Mouse (Mus musculus) embryonic fibroblast, embryonic 13.5 days (primary cell): Measurements from ENCODE around the gene Perm1. TPM values are rescaled to one million over a fixed set of nuclear protein-coding genes. Genes with fewer than 3 reads are reported as not detected.

ENCODE experiments used
- H3K27ac ChIP-seq: 2 replicates; pipeline ENCODE4 v1.5.1; 2012; ENCODE audit warnings: low read length, control low read depth, inconsistent platforms; ENCODE audit not compliant: insufficient read depth
- H3K4me1 ChIP-seq: 2 replicates; pipeline ENCODE4 v1.6.1; 2011; ENCODE audit warnings: low read length; ENCODE audit not compliant: control insufficient read depth, insufficient read depth
- H3K4me3 ChIP-seq: 2 replicates; pipeline ENCODE4 v1.5.1; 2011; ENCODE audit warnings: mild to moderate bottlenecking, control low read depth, low read length; ENCODE audit not compliant: insufficient read depth
- CTCF ChIP-seq: IDR thresholded peaks from 2 replicates; pipeline ENCODE4 v1.5.1; 2011; ENCODE audit warnings: mild to moderate bottlenecking, control low read depth, low read length, moderate library complexity, borderline replicate concordance; ENCODE audit not compliant: insufficient read depth
- POLR2A ChIP-seq: IDR thresholded peaks from 2 replicates; pipeline ENCODE4 v1.6.1; 2011; ENCODE audit warnings: low read depth, mild to moderate bottlenecking, control low read depth, low read length, moderate library complexity
- polyA plus RNA-seq: library from polyadenylated mRNA; stranded (reverse); fragments of >200 nt; gene quantifications from 2 replicates; pipeline ENCODE4 v1.2.4, GENCODE M21; 2011; ENCODE audit warnings: low read depth; ENCODE audit not compliant: missing spikeins, insufficient read length

The Perm1 gene
- polyA plus RNA-seq, 1 experiment, result 0.12 TPM

DNA sequence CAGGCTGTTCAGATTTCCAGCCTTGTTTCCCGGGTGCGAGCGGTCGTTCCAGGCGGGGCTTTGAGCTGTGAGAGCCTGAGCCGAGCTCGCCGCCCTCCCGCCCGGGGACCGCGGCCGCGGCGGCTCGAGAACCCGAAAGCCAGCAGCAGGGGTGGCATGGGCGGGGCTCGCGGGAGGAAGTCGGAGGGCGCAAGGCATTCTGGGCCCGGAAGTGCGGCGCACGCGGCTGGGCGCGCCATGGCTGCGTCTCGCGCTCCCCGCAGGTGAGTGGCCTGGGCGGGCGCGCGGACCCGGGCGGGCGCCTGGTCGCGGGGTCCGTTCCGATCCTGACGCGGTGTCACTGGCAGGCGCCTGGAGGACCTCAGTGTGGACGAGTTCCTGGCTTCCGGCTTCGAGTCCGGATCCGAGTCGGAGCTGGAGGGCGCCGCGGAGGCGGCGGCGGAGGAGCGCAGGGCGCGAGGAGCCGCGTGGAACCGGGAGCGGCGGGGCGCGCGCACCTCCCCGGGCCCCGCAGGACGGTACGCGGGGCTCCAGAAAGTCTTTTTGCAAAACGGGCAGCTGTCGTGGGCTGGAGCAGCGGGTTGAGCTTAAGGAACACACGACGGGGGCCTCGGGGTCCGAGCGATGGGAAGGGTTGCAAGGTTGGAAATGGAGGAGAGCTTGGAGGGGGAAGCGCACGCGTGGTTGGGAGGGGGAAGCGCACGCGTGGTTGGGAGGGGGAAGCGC, 20.3 kb downstream of the Perm1 start, which contains the start of gene Noc2l:
TSS of gene Noc2l (plus strand) at position 203 of the 726 bp plus-strand sequence.
- Histone ChIP-seq H3K4me3 (peak within 1 kb of the TSS; percentile 90), H3K27ac (peak within 1 kb of the TSS; percentile 68), H3K4me1 (no peaks in the 10 kb centered on the region)
- TF ChIP-seq CTCF, result no peak
- TF ChIP-seq POLR2A, result peak; percentile 70

DNA sequence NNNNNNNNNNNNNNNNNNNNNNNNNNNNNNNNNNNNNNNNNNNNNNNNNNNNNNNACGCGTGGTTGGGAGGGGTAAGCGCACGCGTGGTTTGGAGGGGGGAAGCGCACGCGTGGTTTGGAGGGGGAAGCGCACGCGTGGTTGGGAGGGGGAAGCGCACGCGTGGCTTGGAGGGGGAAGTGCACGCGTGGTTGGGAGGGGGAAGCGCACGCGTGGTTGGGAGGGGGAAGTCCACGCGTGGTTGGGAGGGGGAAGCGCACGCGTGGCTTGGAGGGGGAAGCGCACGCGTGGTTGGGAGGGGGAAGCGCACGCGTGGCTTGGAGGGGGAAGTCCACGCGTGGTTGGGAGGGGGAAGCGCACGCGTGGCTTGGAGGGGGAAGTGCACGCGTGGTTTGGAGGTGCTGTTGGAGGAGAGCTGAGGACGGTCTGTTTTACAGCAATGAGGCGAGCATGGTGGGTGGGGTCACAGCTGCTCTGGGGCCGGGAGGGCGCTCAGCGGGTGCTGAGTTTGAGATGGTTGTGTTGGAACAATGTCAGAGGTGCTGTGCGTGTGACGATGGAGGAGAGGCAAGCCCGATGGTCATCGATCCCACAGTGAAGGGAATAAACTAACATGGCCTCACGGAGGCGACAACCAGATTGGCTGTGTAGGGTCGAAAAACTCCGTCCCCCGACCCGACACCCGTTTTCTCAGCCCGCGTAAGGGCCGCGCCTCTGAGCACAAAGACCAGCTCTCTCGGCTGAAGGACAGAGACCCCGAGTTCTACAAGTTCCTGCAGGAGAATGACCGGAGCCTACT, 21.2 kb downstream of the Perm1 start:
- Histone ChIP-seq H3K27ac (no peak overlapping the region), H3K4me3 (peak overlapping the region; percentile 90), H3K4me1 (no peaks in the 10 kb centered on the region)
- no peak for TF ChIP-seq POLR2A
- TF ChIP-seq CTCF, result no peak

DNA sequence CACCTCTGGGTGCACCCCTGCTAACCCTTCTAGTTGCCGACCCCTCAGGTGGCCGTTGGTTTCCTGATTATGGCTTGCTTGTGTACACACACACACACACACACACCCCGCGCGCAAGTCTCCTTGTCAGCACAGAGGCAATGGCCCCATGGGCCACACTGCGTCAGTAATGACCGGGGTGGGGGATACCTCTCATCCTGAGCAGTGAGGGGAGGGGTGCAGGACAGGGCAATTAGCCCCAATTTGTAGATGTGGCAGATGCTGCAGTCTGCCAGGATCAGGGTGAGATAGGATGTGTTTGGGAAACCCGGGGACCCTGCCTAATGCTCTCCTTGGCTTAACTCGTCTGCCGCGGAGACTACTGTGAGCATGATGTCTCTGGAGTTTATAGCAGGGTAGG, 33.9 kb downstream of the Perm1 start:
- TF ChIP-seq CTCF (no peak), POLR2A (no peak)
- Histone ChIP-seq H3K4me3 (no peak overlapping the region), H3K27ac (no peak overlapping the region), H3K4me1 (no peaks in the 10 kb centered on the region)

DNA sequence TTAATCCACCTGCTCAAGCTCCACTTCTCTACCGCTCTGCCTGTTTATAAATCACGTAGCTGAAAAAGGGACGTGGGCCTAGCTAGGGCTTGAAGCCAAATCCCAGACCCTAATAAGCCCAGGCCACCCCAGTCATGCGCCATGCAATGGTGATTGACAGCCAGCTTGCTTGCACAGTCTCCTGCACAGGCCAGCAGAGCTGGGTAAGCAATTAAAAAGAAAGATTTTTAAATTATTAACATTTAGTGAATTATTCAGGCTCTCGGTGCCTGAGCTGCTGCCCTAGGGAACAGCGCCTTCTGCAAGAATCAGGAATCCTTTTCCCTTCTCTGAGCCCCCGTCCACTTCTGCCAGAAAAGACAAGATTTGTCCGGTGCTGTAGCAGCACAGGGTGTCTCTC, 35.4 kb downstream of the Perm1 start:
- Histone ChIP-seq H3K4me1 (no peaks in the 10 kb centered on the region), H3K4me3 (no peak overlapping the region), H3K27ac (no peak overlapping the region)
- TF ChIP-seq CTCF, result no peak
- no peak for TF ChIP-seq POLR2A

DNA sequence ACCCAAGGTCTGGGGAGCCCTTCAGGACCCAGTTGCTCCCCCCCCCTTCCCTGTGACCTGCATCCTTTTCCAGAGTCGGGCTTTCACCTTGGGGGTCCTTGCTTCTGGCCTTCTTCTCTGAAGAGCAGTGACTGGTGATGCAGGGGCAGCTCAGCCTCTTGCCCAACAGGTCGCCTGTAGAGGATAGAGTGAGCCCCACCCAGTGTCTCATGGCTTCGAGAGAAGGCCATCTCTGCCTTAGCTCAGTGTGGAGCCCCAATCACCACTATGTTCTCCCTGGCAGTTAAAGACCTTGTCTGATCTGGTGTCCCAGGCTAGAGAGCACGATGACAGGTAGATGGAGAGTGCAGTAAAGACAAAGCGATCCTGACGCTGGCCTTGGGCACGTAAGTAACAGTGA, 36.5 kb downstream of the Perm1 start:
- Histone ChIP-seq H3K4me3 (no peak overlapping the region), H3K27ac (no peak overlapping the region), H3K4me1 (no peaks in the 10 kb centered on the region)
- no peak for TF ChIP-seq CTCF
- TF ChIP-seq POLR2A, result no peak

DNA sequence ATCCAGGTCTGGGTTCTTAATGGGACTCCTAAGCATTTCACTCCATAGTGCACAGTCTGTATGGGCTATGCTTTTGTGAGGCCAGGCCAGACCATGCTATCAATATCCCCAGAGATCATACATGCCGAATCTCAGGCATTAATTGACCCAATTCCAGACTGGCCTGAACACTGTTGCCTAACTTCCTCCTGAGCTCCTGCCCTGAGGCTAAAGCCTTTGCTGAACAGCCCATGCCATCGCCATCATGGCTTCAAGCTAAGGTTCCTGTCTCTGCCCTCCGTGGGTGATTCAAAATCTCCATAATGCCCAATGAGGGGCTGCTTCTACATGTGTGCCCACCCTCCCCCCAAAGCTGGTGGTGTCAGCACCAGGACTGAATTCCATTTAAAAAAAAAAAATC, 37.0 kb downstream of the Perm1 start:
- no peak overlapping the region for H3K4me3 ChIP-seq
- TF ChIP-seq CTCF, result no peak
- TF ChIP-seq POLR2A, result no peak
- H3K27ac ChIP-seq, result no peak overlapping the region
- no peaks in the 10 kb centered on the region for H3K4me1 ChIP-seq

DNA sequence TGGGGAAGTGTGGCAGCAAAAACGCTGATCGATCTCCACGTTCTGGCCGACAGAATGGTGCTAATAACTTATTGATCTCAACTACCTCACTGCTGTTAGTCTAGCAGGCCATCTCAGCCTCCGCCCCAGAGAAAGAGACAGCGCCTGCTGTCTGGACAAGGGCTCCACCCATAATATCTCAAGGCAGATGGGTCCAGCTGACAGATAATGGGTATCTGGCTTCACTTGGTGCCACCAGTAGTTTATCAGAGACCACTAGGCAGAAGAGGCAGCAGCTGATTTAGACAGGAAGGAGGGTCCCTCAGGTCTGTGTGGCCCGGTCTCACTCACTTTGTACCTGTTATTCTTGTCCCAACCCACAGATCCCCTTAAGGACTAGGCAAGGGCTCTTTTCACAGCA, 37.4 kb downstream of the Perm1 start:
- TF ChIP-seq POLR2A (no peak), CTCF (no peak)
- Histone ChIP-seq H3K27ac (no peak overlapping the region), H3K4me1 (no peaks in the 10 kb centered on the region), H3K4me3 (no peak overlapping the region)

DNA sequence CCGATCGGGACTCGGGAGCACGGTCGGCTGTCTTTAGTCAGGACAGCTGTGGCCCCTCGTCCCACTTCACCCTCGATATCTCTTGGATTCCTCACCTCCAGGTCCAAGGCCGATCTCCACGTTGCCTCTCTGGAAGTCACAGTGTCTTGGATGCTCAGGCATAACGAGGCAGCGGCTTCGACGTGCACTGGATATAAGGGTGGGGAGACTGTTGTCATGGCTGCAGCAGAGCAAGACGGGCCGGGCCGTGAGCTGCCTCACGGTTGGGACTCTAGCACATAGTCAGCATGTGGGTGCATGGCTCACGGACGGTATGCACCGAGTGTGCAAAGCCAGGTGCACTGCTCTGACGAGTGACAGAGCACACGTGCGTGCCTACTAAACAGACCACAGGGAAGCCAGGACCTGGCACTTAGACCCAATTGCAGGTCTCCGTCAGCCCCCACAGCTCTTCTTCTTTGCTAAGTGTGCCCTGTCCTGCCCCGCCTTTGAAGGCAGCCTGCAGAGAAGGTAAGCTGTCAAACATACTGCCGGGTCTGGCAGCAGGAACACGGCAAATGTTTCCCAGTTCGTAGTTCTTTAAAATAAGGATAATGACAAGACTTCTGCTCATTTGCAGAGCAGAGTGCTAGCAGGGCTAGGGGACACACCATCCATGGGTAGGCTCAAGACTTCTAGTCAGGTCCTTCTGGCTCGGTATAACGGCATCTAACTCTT, 38.9 kb downstream of the Perm1 start:
- no peak overlapping the region for H3K27ac ChIP-seq
- TF ChIP-seq POLR2A (0 out of 2 replicates have a peak, but pooled peaks have one; percentile 15), CTCF (no peak)
- H3K4me3 ChIP-seq, result no peak overlapping the region
- no peaks in the 10 kb centered on the region for H3K4me1 ChIP-seq

DNA sequence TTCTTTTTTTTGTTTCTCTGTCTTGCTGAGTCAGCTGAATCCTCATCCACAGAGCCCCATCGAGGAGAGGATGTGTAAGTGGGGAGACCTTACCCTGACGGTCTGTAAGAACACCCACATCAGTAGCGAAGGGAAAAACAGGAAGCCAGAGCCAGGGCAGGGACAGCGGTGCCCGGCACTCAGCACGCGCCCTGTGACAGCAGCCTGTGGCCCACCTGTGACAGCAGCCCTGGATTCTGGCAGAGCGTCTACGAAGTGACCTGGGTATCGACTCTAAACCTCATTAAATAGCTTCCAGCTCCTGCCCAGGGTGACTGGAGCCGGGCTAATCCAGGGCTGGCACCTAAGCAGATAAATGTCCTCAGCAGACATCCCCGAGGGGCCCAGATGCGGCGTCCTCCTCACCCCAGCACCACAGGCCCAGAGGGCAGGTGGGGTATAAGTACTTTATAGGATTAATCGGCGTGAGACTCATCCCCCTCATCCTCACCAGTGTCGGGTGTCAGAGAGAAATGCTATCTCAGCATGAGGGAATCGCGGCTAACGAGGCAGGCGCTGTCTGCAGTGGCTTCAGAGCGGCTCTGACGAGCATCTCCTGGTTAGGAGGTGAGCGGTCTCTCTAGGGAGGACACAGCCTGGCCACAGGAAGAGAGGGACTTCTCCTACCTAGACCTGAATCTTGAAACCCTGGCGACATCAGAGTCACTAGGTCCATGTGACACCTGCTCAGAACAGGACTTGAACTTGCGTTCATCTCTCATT, 39.6 kb downstream of the Perm1 start, which contains the start of gene Samd11:
TSS of gene Samd11 (minus strand) at position 580 of the 762 bp plus-strand sequence.
- Histone ChIP-seq H3K27ac (no peak within 1 kb of the TSS), H3K4me3 (no peak within 1 kb of the TSS), H3K4me1 (no peaks in the 10 kb centered on the region)
- TF ChIP-seq CTCF, result no peak
- no peak for TF ChIP-seq POLR2A

Other genes starting within 250 kb of the Perm1 start
- 5.3 and 5.4 TPM in 2 replicates for gene B3galt6, start 223.2 kb upstream of the Perm1 start, polyA plus RNA-seq
- gene Sdf4, start 223.0 kb upstream of the Perm1 start, polyA plus RNA-seq, result 172 and 187 TPM in 2 replicates
- gene Tnfrsf4, start 202.0 kb upstream of the Perm1 start, polyA plus RNA-seq, result 1.8 and 2.8 TPM in 2 replicates
- gene Tnfrsf18, start 189.7 kb upstream of the Perm1 start, polyA plus RNA-seq, result 1.4 TPM in 1 of 2 replicates, not detected in the other
- not detected in 2 replicates for gene Ttll10, start 156.5 kb upstream of the Perm1 start, polyA plus RNA-seq
- gene 9430015G10Rik, start 105.9 kb upstream of the Perm1 start, polyA plus RNA-seq, result 15.0 and 22.1 TPM in 2 replicates
- not detected in 2 replicates for gene Rnf223, start 85.4 kb upstream of the Perm1 start, polyA plus RNA-seq
- 102 and 110 TPM in 2 replicates for gene Agrn, start 18.4 kb upstream of the Perm1 start, polyA plus RNA-seq
- gene Isg15, start 15.1 kb upstream of the Perm1 start, polyA plus RNA-seq, result 71.0 and 85.7 TPM in 2 replicates
- gene AW011738, start 12.6 kb upstream of the Perm1 start, polyA plus RNA-seq, result 2.9 and 3.6 TPM in 2 replicates
- gene Plekhn1, start 19.0 kb downstream of the Perm1 start, polyA plus RNA-seq, result 20.4 and 20.5 TPM in 2 replicates
- 64.6 and 66.1 TPM in 2 replicates for gene Noc2l, start 20.1 kb downstream of the Perm1 start, polyA plus RNA-seq
- not detected in 2 replicates for gene Samd11, start 39.8 kb downstream of the Perm1 start, polyA plus RNA-seq
- gene Vmn2r-ps159, start 115.2 kb downstream of the Perm1 start, polyA plus RNA-seq, result not detected in 2 replicates